Mouse (Mus musculus): ENCODE results near the gene Parvb.

Gene Parvb

GRCm38 (mm10) chr15:84217969-84218782 is 13.7 kb upstream of the Parvb start:
- DNase-seq = no peak

- no peak for DNase-seq
Observed at GRCm38 (mm10) chr15:84218783-84219271, 13.0 kb upstream of the Parvb start.

GRCm38 (mm10) chr15:84221539-84221938 is 10.3 kb upstream of the Parvb start:
- DNase-seq = no peak

- DNase-seq = no peak
Observed at GRCm38 (mm10) chr15:84223423-84223822, 8.4 kb upstream of the Parvb start.

- DNase-seq = no peak
Observed at GRCm38 (mm10) chr15:84224779-84225178, 7.1 kb upstream of the Parvb start.

GRCm38 (mm10) chr15:84226918-84227317 is 4.9 kb upstream of the Parvb start:
- DNase-seq = no peak

- DNase-seq = no peak
Observed at GRCm38 (mm10) chr15:84230661-84231060, 1.2 kb upstream of the Parvb start.

- no peak for DNase-seq
Observed at GRCm38 (mm10) chr15:84231113-84231712, 630 bp upstream of the Parvb start.

GRCm38 (mm10) chr15:84232609-84233008 is 766 bp downstream of the Parvb start:
- no peak for DNase-seq

- no peak for DNase-seq
Observed at GRCm38 (mm10) chr15:84234794-84235581, 3.1 kb downstream of the Parvb start.

GRCm38 (mm10) chr15:84235646-84236045 is 3.8 kb downstream of the Parvb start:
- DNase-seq = no peak

- no peak for DNase-seq
Observed at GRCm38 (mm10) chr15:84238552-84238951, 6.7 kb downstream of the Parvb start.

GRCm38 (mm10) chr15:84238991-84239401 is 7.2 kb downstream of the Parvb start:
- no peak for DNase-seq

GRCm38 (mm10) chr15:84241520-84241919 is 9.7 kb downstream of the Parvb start:
- no peak for DNase-seq

- no peak for DNase-seq
Observed at GRCm38 (mm10) chr15:84245104-84245503, 13.3 kb downstream of the Parvb start.

GRCm38 (mm10) chr15:84246195-84246594 is 14.4 kb downstream of the Parvb start:
- DNase-seq = no peak

GRCm38 (mm10) chr15:84247309-84247708 is 15.5 kb downstream of the Parvb start:
- DNase-seq = no peak

- no peak for DNase-seq
Observed at GRCm38 (mm10) chr15:84251227-84251626, 19.4 kb downstream of the Parvb start.

GRCm38 (mm10) chr15:84252645-84253044 is 20.8 kb downstream of the Parvb start:
- DNase-seq = no peak

GRCm38 (mm10) chr15:84253757-84254156 is 21.9 kb downstream of the Parvb start:
- no peak for DNase-seq

- no peak for DNase-seq
Observed at GRCm38 (mm10) chr15:84254387-84254786, 22.5 kb downstream of the Parvb start.

- DNase-seq = no peak
Observed at GRCm38 (mm10) chr15:84256254-84256850, 24.5 kb downstream of the Parvb start.

- DNase-seq = no peak
Observed at GRCm38 (mm10) chr15:84256864-84257263, 25.0 kb downstream of the Parvb start.
